Mouse (Mus musculus): Measurements from ENCODE around the gene Lrig1. TPM values are rescaled to one million over a fixed set of nuclear protein-coding genes. Genes with fewer than 3 reads are reported as not detected.

Lrig1 gene
- polyA plus RNA-seq, 1 experiment from 2014 or later, result 2.4 TPM

DNA sequence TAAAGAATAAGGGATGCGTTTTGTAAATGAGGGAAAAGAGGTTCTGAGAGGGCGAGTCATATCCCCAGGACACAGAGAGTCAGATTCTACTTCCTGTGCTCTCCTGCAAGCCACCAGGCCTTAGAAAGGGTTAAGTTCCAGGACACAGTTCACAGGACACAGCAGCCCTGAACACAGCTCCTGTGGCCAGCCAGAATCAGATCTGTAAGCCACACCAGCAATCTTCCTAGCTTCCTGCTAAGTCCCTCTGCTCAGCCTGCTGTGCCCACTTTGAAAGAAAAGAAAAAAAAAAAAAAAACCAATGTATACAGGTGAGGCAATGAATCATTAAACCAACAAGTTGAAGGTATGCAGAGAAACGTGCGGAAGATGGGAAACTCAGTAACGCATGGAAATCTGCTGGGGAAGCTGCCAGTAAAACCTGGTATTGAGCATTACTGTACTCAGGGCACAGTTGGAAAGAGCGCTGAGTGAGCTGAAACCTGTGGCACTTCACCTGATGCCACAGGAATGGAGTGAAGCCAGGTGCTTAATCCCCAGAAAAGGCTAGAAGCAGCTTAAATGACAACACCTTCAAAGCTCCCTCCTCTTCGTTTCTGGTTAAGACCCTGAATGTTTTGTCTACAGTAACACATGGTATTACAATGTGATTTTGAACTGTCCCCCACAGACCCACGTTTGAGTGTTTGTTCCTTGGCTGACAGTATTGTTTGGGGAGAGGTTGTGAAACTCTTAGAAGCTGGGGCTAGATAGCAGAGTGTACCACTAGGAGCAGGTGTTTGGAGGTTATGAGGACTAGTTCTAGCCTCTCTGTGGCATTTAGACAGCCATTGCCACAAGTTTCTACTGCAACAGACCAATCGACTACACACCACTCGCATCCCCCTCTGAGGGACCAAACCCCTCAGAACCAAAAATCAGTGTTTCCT lies 46.3 kb downstream of the Lrig1 start:
- Histone ChIP-seq H3K27me3 (replicated peaks) (peaks cover 16% of the 10 kb centered on the region), H3K9ac (no peak overlapping the region), H3K27ac (no peak overlapping the region), H3K4me2 (no peak overlapping the region), H3K4me1 (no peaks in the 10 kb centered on the region), H3K4me3 (no peak overlapping the region), H3K9me3 (replicated peaks) (no peaks in the 10 kb centered on the region), H3K36me3 (no peaks in the 10 kb centered on the region)
- WGBS (ENCODE audit: insufficient replicate concordance), result 57% methylated on average over 10 of the region's 10 CpGs
- no peak for ATAC-seq

DNA sequence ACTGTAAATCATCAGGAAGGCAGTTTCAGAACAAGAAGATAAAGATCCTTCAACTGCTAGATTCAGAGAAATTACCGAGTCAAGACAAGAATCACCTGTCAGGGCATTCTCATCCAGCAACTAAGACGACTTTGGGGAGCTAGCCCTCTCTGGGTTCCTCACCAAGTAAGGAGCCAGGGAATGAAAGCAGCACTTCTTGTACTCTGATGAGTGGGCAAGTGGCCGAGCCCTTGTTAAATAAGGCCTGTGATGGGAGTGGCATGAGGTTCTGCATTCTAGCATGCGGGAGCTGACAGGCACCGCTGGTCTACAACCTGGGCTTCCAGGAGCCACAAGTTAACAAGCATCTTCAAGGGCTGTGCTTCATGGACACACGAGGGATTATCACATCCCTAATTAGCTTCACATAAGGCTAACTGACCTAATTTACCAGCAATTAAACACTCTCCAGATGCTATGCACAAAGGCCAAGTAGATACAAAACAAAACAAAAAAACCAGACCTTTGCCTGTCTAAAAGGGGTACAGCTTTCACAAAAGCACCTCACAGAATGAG lies 47.2 kb downstream of the Lrig1 start:
- 67% methylated on average over 6 of the region's 6 CpGs for WGBS (ENCODE audit: insufficient replicate concordance)

DNA sequence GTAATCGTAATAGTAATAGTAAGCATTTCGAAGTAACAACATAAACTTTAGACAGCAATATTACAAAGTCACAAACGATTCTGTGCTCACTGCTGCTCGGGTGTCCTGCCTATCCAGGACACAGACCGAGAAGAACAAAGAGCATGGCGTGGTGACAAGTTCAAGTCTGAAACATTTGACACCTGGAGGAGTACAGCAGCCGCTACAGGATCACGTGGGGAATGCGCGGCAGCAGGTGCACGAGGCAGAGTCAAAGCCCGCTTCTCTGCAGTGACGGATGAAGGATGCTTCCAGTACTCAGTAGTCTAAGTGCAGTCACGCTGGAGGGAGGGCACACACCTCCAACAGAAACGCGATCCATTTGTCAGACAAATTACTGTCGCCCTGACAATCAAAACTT lies 48.4 kb downstream of the Lrig1 start:
- no peaks in the 10 kb centered on the region for H3K36me3 ChIP-seq
- no peak overlapping the region for H3K4me2 ChIP-seq
- no peak overlapping the region for H3K27ac ChIP-seq
- H3K9me3 ChIP-seq (replicated peaks), result no peaks in the 10 kb centered on the region
- no peak for ATAC-seq
- H3K4me3 ChIP-seq, result no peak overlapping the region
- peaks cover 15% of the 10 kb centered on the region; the same call in 1 of the 2 replicates for H3K27me3 ChIP-seq (replicated peaks)
- no peak overlapping the region for H3K9ac ChIP-seq
- peaks cover 11% of the 10 kb centered on the region; the same call in 1 of the 2 replicates for H3K4me1 ChIP-seq
- WGBS (ENCODE audit: insufficient replicate concordance), result 72% methylated on average over 17 of the region's 17 CpGs

More for the DNA sequence above, 47.2 kb downstream of the Lrig1 start:
- Histone ChIP-seq H3K36me3 (no peaks in the 10 kb centered on the region), H3K9ac (no peak overlapping the region), H3K4me1 (0 out of 2 replicates have a peak, but pooled peaks cover 5% of the 10 kb centered on the region), H3K27me3 (replicated peaks) (peaks cover 20% of the 10 kb centered on the region), H3K4me2 (no peak overlapping the region), H3K4me3 (no peak overlapping the region), H3K27ac (no peak overlapping the region), H3K9me3 (replicated peaks) (no peaks in the 10 kb centered on the region)
- no peak for ATAC-seq

DNA sequence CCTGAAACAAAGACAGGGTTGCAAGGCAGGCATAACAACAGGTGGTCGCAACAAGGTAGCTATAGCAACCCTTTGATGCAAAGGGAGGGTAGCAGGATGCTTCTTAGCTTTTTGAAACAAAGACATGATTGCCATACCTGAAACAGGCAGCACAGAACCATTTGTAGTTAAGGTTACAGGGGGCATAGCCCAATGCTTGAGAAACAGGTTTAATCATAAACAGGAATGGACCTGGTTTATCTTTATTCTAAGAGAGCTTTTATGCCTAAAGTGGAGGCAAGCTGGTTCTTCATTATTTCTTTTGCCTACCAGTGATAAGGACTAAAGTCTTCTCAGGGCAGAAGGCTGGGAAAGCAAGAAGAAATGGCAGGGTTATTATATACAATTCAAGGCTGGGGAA lies 50.3 kb downstream of the Lrig1 start:
- H3K27ac ChIP-seq, result no peak overlapping the region
- H3K9me3 ChIP-seq (replicated peaks), result no peaks in the 10 kb centered on the region
- H3K4me2 ChIP-seq, result no peak overlapping the region
- WGBS (ENCODE audit: insufficient replicate concordance), result 79% methylated on average over 1 of the region's 1 CpGs
- no peak overlapping the region for H3K4me3 ChIP-seq
- H3K27me3 ChIP-seq (replicated peaks), result peaks cover 21% of the 10 kb centered on the region; the same call in 1 of the 2 replicates
- no peaks in the 10 kb centered on the region for H3K36me3 ChIP-seq
- peaks cover 11% of the 10 kb centered on the region; the same call in 1 of the 2 replicates for H3K4me1 ChIP-seq
- no peak for ATAC-seq
- H3K9ac ChIP-seq, result no peak overlapping the region

DNA sequence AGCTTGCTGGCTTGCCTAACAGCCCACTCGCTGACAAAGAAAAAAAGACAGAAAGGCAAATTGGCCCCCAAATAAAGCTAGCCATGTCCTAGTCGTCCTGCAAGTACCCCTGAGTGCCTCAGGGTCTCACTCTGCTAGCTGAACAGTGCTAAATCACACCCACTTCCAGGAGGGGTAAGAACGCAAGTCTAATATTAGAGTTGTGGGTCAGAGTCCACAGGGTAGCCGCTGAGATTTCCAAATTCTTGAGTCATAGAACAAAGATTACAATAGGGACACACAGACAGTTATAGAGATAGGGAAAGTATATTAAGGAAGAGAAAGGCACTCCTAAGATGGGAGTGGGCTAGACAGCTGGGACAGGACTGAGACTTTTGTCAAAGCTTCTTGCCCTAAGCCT lies 51.5 kb downstream of the Lrig1 start:
- WGBS (ENCODE audit: insufficient replicate concordance), result 46% methylated on average over 4 of the region's 4 CpGs
- H3K4me1 ChIP-seq, result peaks cover 11% of the 10 kb centered on the region; the same call in 1 of the 2 replicates
- no peak overlapping the region for H3K27ac ChIP-seq
- H3K27me3 ChIP-seq (replicated peaks), result peaks cover 21% of the 10 kb centered on the region; the same call in 1 of the 2 replicates
- H3K9ac ChIP-seq, result no peak overlapping the region
- no peak overlapping the region for H3K4me2 ChIP-seq
- H3K9me3 ChIP-seq (replicated peaks), result no peaks in the 10 kb centered on the region
- no peak for ATAC-seq
- H3K36me3 ChIP-seq, result no peaks in the 10 kb centered on the region
- no peak overlapping the region for H3K4me3 ChIP-seq

DNA sequence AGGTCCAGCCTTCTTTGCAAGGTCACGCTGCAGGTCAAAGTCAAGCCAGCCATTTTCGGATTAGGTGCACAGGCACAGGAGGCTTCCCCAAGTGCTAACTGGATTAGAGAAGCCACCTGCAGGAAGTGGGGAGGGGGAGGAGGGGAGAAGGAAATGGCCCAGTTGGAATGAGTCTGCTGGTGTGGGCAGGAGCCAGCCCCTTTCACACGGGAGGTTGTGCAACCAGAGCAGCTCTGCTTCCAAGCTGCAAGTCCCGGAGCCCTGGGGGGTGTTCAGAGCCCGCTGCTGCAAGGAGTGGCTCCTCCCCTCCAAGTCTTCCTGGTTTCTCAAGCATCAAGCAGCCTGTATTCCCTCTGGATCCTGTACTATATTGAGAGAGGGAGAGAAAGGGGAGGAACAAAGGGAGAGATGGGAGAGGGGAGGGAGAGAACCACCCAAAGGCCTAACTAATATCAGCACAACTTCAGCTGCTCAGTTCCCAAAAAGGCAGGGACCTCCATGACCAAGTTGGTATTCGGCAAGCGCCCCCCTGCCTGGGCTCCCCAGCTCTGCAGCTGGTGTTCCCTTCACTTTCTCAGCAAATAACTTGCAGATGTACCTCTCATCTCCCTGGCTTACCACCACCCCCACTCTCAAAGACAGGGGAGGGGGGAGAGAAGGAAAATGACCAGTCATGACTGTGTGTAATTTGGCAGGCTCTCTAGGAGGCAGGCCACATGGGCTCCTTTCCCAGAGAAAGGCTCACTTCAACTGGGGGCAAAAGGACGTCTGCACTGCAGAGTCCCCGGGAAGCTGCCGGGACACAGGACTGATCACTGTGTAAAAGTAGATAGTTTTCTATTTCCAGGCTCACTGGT lies 52.2 kb downstream of the Lrig1 start:
- no peaks in the 10 kb centered on the region for H3K36me3 ChIP-seq
- peak; percentile 42; the same call in 1 of the 2 replicates for ATAC-seq
- H3K4me2 ChIP-seq, result no peak overlapping the region
- H3K4me1 ChIP-seq, result peaks cover 11% of the 10 kb centered on the region; the same call in 1 of the 2 replicates
- H3K27ac ChIP-seq, result no peak overlapping the region
- no peak overlapping the region for H3K4me3 ChIP-seq
- H3K27me3 ChIP-seq (replicated peaks), result peaks cover 21% of the 10 kb centered on the region; the same call in 1 of the 2 replicates
- no peak overlapping the region for H3K9ac ChIP-seq
- WGBS (ENCODE audit: insufficient replicate concordance), result 21% methylated on average over 10 of the region's 10 CpGs
- H3K9me3 ChIP-seq (replicated peaks), result no peaks in the 10 kb centered on the region

DNA sequence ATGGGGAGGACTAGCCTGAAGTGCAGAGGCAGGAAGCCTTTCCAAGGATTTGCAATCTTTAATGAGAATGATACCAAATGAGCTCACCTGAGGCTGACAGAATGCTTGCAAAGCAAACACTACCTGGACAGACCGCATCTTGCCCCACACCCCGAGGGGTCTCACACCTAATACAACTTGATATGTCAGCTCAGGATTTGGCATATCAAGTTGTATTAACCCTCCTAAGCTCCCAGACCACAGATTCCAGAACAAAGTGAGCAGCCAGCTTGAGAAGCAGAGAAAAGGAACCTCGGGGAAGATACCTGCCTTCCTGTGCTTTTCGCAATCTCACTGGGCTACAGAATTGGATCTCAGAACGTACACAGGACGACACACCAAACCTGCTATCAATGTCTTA lies 53.1 kb downstream of the Lrig1 start:
- H3K36me3 ChIP-seq, result no peaks in the 10 kb centered on the region
- H3K9me3 ChIP-seq (replicated peaks), result no peaks in the 10 kb centered on the region
- WGBS (ENCODE audit: insufficient replicate concordance), result 48% methylated on average over 6 of the region's 6 CpGs
- H3K4me2 ChIP-seq, result no peak overlapping the region
- no peak overlapping the region for H3K9ac ChIP-seq
- H3K4me1 ChIP-seq, result peaks cover 11% of the 10 kb centered on the region; the same call in 1 of the 2 replicates
- no peak overlapping the region for H3K27ac ChIP-seq
- ATAC-seq, result no peak
- H3K27me3 ChIP-seq (replicated peaks), result peaks cover 21% of the 10 kb centered on the region; the same call in 1 of the 2 replicates
- no peak overlapping the region for H3K4me3 ChIP-seq

DNA sequence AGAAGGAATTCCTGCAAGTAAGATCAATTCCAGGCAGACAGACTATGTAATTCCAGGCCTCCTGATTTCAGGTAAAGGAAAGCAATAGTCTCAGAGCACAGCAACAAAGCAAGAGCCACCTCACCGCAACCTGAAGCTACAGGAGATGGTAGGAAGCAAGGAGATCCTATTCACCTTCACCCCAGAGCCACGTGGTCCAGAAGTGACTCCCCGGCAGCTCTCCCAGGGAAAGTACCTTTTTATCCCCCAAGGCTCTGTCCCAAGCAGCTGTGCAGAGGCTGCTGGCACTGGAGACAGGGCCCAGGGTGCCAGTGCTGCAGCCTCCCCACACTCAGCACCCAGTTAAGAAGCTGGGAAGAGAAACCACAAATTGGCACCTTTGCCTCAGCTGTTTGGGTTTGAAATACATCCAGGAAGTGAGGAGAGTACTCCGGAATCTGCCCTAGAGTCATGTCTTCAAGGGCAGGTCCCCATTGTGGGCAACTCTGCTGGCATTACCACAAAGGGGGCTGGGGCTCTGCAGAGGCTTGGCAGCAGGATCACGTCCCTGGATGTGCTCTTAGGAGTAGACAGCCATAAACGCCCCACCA lies 53.6 kb downstream of the Lrig1 start:
- no peak overlapping the region for H3K9ac ChIP-seq
- no peak overlapping the region for H3K4me2 ChIP-seq
- no peak overlapping the region for H3K27ac ChIP-seq
- H3K4me1 ChIP-seq, result peaks cover 11% of the 10 kb centered on the region; the same call in 1 of the 2 replicates
- no peak for ATAC-seq
- H3K9me3 ChIP-seq (replicated peaks), result no peaks in the 10 kb centered on the region
- H3K36me3 ChIP-seq, result no peaks in the 10 kb centered on the region
- WGBS (ENCODE audit: insufficient replicate concordance), result 54% methylated on average over 6 of the region's 6 CpGs
- H3K27me3 ChIP-seq (replicated peaks), result peaks cover 21% of the 10 kb centered on the region; the same call in 1 of the 2 replicates
- H3K4me3 ChIP-seq, result no peak overlapping the region

DNA sequence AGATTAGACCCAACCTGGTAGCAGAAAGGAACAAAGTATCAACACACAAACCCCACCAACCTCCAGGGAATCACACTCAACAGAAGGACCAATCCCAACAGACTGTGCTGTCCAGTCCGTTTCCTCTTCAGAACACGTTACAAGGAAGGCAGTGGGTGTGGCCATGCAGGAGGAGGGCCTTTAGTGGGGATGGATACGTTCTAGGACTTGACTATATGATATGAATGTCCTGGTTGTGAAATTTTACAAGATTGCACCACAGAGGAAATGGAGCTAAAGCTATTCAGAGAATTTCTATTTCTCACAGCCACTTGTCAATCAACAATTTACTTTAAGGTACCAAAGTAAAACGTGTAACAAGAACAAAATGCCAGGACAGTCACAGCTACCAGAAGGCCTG lies 54.2 kb downstream of the Lrig1 start:
- Histone ChIP-seq H3K27ac (no peak overlapping the region), H3K9me3 (replicated peaks) (no peaks in the 10 kb centered on the region), H3K36me3 (no peaks in the 10 kb centered on the region), H3K4me1 (peaks cover 11% of the 10 kb centered on the region; the same call in 1 of the 2 replicates), H3K4me3 (no peak overlapping the region), H3K4me2 (no peak overlapping the region), H3K9ac (no peak overlapping the region), H3K27me3 (replicated peaks) (peaks cover 16% of the 10 kb centered on the region; the same call in 1 of the 2 replicates)
- no peak for ATAC-seq
- 28% methylated on average over 4 of the region's 4 CpGs for WGBS (ENCODE audit: insufficient replicate concordance)

DNA sequence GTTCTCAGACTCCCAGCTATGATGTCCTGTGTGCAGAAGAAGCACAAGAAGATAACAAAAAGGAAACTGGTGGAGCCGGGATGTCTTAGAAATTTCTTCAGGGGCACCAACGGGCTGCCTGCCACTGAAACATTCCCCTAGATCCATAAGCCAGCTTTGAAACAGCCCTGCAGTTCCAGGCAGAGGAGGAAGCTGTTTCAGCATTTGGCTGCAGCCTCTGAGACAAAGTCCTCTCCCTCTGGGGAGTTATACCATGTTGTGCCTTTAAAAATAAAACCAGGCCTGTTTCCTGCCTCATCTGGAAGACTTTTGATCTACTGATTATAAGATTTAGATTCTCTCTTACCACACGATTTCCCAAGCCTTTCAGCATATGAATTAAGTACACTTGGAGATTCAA lies 55.3 kb downstream of the Lrig1 start:
- 46% methylated on average over 3 of the region's 3 CpGs for WGBS (ENCODE audit: insufficient replicate concordance)
- no peaks in the 10 kb centered on the region for H3K9me3 ChIP-seq (replicated peaks)
- H3K4me1 ChIP-seq, result peaks cover 11% of the 10 kb centered on the region; the same call in 1 of the 2 replicates
- H3K27me3 ChIP-seq (replicated peaks), result peaks cover 12% of the 10 kb centered on the region; the same call in 1 of the 2 replicates
- H3K36me3 ChIP-seq, result no peaks in the 10 kb centered on the region
- no peak for ATAC-seq
- no peak overlapping the region for H3K4me3 ChIP-seq
- H3K9ac ChIP-seq, result no peak overlapping the region
- H3K4me2 ChIP-seq, result no peak overlapping the region
- H3K27ac ChIP-seq, result no peak overlapping the region

DNA sequence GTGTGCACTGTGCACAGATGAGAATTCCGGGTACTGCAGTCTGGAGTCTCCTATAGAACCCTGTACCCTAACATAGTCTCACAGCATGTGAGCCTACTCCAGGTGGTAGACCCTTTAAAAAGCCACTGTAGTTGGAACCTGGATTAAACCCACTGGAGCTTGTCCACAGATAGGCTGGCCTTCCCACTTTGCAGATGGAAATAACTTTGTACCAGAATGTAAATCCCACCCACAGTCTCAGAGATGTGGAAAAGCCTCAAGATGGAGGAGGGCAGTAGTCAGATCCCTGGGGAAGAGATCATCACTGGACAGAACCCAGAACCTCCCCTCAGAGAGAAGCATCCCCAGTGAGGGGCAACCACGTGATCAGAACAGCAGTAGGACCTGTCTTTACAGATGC lies 56.0 kb downstream of the Lrig1 start:
- Histone ChIP-seq H3K27ac (no peak overlapping the region), H3K36me3 (no peaks in the 10 kb centered on the region), H3K9ac (no peak overlapping the region), H3K4me2 (no peak overlapping the region), H3K27me3 (replicated peaks) (peaks cover 12% of the 10 kb centered on the region; the same call in 1 of the 2 replicates), H3K4me1 (peaks cover 11% of the 10 kb centered on the region; the same call in 1 of the 2 replicates), H3K4me3 (no peak overlapping the region), H3K9me3 (replicated peaks) (no peaks in the 10 kb centered on the region)
- no peak for ATAC-seq
- 54% methylated on average over 2 of the region's 2 CpGs for WGBS (ENCODE audit: insufficient replicate concordance)

All from liver, embryonic 12.5 days (tissue).